Mouse (Mus musculus): Measurements from ENCODE around the gene Igll1. TPM values are rescaled to one million over a fixed set of nuclear protein-coding genes. Genes with fewer than 3 reads are reported as not detected.

Gene Igll1
- polyA plus RNA-seq, 1 experiment from 2014 or later: not detected

- Histone ChIP-seq H3K27me3 (ENCODE audit: control insufficient read depth, insufficient read depth, low read length) (no peaks in the 10 kb centered on the region), H3K9me3 (ENCODE audit: control insufficient read depth, low read length) (no peaks in the 10 kb centered on the region), H3K4me1 (replicated peaks; ENCODE audit: control insufficient read depth, insufficient read depth, low read length) (peaks cover 8% of the 10 kb centered on the region), H3K4me2 (ENCODE audit: low read depth, low read length, severe bottlenecking) (no peak overlapping the region), H3K4me3 (ENCODE audit: low read depth, low read length) (peak overlapping the region; percentile 42; the same call in 1 of the 2 replicates), H3K27ac (ENCODE audit: low read depth, low read length) (0 out of 2 replicates have a peak overlapping the region, but pooled peaks have one; percentile 50), H3K36me3 (ENCODE audit: control insufficient read depth, insufficient read depth, low read length) (peaks cover 7% of the 10 kb centered on the region; the same call in 1 of the 2 replicates), H3K9ac (ENCODE audit: low read length) (peak overlapping the region; percentile 27)
- ATAC-seq (replicated peaks; ENCODE audit: low FRiP score): no peak
- 26% methylated on average over 4 of the region's 4 CpGs for WGBS
- DNase-seq (ENCODE audit: low spot score): no peak
Observed at GRCm38 (mm10) chr16:16896015-16896381, 32.2 kb upstream of the Igll1 start.

- H3K4me3 ChIP-seq (ENCODE audit: low read depth, low read length): no peak overlapping the region
- H3K4me1 ChIP-seq (replicated peaks; ENCODE audit: control insufficient read depth, insufficient read depth, low read length): peaks cover 7% of the 10 kb centered on the region
- no peaks in the 10 kb centered on the region for H3K27me3 ChIP-seq (ENCODE audit: control insufficient read depth, insufficient read depth, low read length)
- 95% methylated on average over 7 of the region's 7 CpGs for WGBS
- no peaks in the 10 kb centered on the region for H3K9me3 ChIP-seq (ENCODE audit: control insufficient read depth, low read length)
- ATAC-seq (replicated peaks; ENCODE audit: low FRiP score): no peak
- no peak overlapping the region for H3K9ac ChIP-seq (ENCODE audit: low read length)
- no peak for DNase-seq (ENCODE audit: low spot score)
- H3K27ac ChIP-seq (ENCODE audit: low read depth, low read length): no peak overlapping the region
- H3K36me3 ChIP-seq (ENCODE audit: control insufficient read depth, insufficient read depth, low read length): peaks cover 20% of the 10 kb centered on the region
- no peak overlapping the region for H3K4me2 ChIP-seq (ENCODE audit: low read depth, low read length, severe bottlenecking)
Observed at GRCm38 (mm10) chr16:16892366-16892765, 28.6 kb upstream of the Igll1 start.

GRCm38 (mm10) chr16:16888341-16888740 lies 24.6 kb upstream of the Igll1 start:
- Histone ChIP-seq H3K27ac (ENCODE audit: low read depth, low read length) (no peak overlapping the region), H3K9me3 (ENCODE audit: control insufficient read depth, low read length) (no peaks in the 10 kb centered on the region), H3K4me3 (ENCODE audit: low read depth, low read length) (no peak overlapping the region), H3K27me3 (ENCODE audit: control insufficient read depth, insufficient read depth, low read length) (no peaks in the 10 kb centered on the region), H3K36me3 (ENCODE audit: control insufficient read depth, insufficient read depth, low read length) (peaks cover 26% of the 10 kb centered on the region), H3K9ac (ENCODE audit: low read length) (no peak overlapping the region), H3K4me1 (replicated peaks; ENCODE audit: control insufficient read depth, insufficient read depth, low read length) (no peaks in the 10 kb centered on the region), H3K4me2 (ENCODE audit: low read depth, low read length, severe bottlenecking) (no peak overlapping the region)
- WGBS: 97% methylated on average over 1 of the region's 1 CpGs
- ATAC-seq (replicated peaks; ENCODE audit: low FRiP score): no peak
- DNase-seq (ENCODE audit: low spot score): no peak

GRCm38 (mm10) chr16:16879025-16879424 lies 15.2 kb upstream of the Igll1 start:
- H3K4me2 ChIP-seq (ENCODE audit: low read depth, low read length, severe bottlenecking): no peak overlapping the region
- H3K27me3 ChIP-seq (ENCODE audit: control insufficient read depth, insufficient read depth, low read length): no peaks in the 10 kb centered on the region
- DNase-seq (ENCODE audit: low spot score) (no peak), ATAC-seq (replicated peaks; ENCODE audit: low FRiP score) (no peak)
- no peak overlapping the region for H3K27ac ChIP-seq (ENCODE audit: low read depth, low read length)
- no peaks in the 10 kb centered on the region for H3K4me1 ChIP-seq (replicated peaks; ENCODE audit: control insufficient read depth, insufficient read depth, low read length)
- H3K9me3 ChIP-seq (ENCODE audit: control insufficient read depth, low read length): peaks cover 4% of the 10 kb centered on the region; the same call in 1 of the 2 replicates
- no peak overlapping the region for H3K4me3 ChIP-seq (ENCODE audit: low read depth, low read length)
- WGBS: 94% methylated on average over 5 of the region's 5 CpGs
- H3K36me3 ChIP-seq (ENCODE audit: control insufficient read depth, insufficient read depth, low read length): peaks cover 13% of the 10 kb centered on the region
- no peak overlapping the region for H3K9ac ChIP-seq (ENCODE audit: low read length)

GRCm38 (mm10) chr16:16870617-16871331 lies 7.0 kb upstream of the Igll1 start, which contains the start of the genes Top3b and Vpreb1:
TSS of gene Top3b (plus strand) at chr16:16870736.
TSS of gene Vpreb1 (minus strand) at chr16:16870843.
- Histone ChIP-seq H3K4me1 (replicated peaks; ENCODE audit: control insufficient read depth, insufficient read depth, low read length) (peaks cover 3% of the 10 kb centered on the region; the same call in 1 of the 2 replicates), H3K4me2 (ENCODE audit: low read depth, low read length, severe bottlenecking) (peak within 1 kb of the TSS; percentile 70), H3K27ac (ENCODE audit: low read depth, low read length) (peak within 1 kb of the TSS; percentile 91), H3K9me3 (ENCODE audit: control insufficient read depth, low read length) (no peaks in the 10 kb centered on the region), H3K36me3 (ENCODE audit: control insufficient read depth, insufficient read depth, low read length) (peaks cover 2% of the 10 kb centered on the region; the same call in 1 of the 2 replicates), H3K27me3 (ENCODE audit: control insufficient read depth, insufficient read depth, low read length) (no peaks in the 10 kb centered on the region), H3K9ac (ENCODE audit: low read length) (peak within 1 kb of the TSS; percentile 89), H3K4me3 (ENCODE audit: low read depth, low read length) (peak within 1 kb of the TSS; percentile 76)
- DNase-seq (ENCODE audit: low spot score): peak; percentile 96
- peak; percentile 95 for ATAC-seq (replicated peaks; ENCODE audit: low FRiP score)
- WGBS: under 1% methylated on average over 46 of the region's 49 CpGs

- Histone ChIP-seq H3K4me1 (replicated peaks; ENCODE audit: control insufficient read depth, insufficient read depth, low read length) (peaks cover 3% of the 10 kb centered on the region; the same call in 1 of the 2 replicates), H3K4me2 (ENCODE audit: low read depth, low read length, severe bottlenecking) (peak overlapping the region; percentile 70; the same call in 1 of the 2 replicates), H3K27ac (ENCODE audit: low read depth, low read length) (no peak overlapping the region; the same call in 1 of the 2 replicates), H3K27me3 (ENCODE audit: control insufficient read depth, insufficient read depth, low read length) (no peaks in the 10 kb centered on the region), H3K9ac (ENCODE audit: low read length) (peak overlapping the region; percentile 89), H3K4me3 (ENCODE audit: low read depth, low read length) (peak overlapping the region; percentile 76), H3K9me3 (ENCODE audit: control insufficient read depth, low read length) (no peaks in the 10 kb centered on the region), H3K36me3 (ENCODE audit: control insufficient read depth, insufficient read depth, low read length) (no peaks in the 10 kb centered on the region)
- no peak for DNase-seq (ENCODE audit: low spot score)
- ATAC-seq (replicated peaks; ENCODE audit: low FRiP score): peak; percentile 69
- 36% methylated on average over 7 of the region's 7 CpGs for WGBS
Observed at GRCm38 (mm10) chr16:16870241-16870616, 6.4 kb upstream of the Igll1 start.

- no peaks in the 10 kb centered on the region for H3K27me3 ChIP-seq (ENCODE audit: control insufficient read depth, insufficient read depth, low read length)
- H3K4me3 ChIP-seq (ENCODE audit: low read depth, low read length): no peak overlapping the region
- no peak overlapping the region for H3K27ac ChIP-seq (ENCODE audit: low read depth, low read length)
- no peaks in the 10 kb centered on the region for H3K9me3 ChIP-seq (ENCODE audit: control insufficient read depth, low read length)
- H3K4me1 ChIP-seq (replicated peaks; ENCODE audit: control insufficient read depth, insufficient read depth, low read length): no peaks in the 10 kb centered on the region
- no peak overlapping the region for H3K9ac ChIP-seq (ENCODE audit: low read length)
- DNase-seq (ENCODE audit: low spot score) (no peak), ATAC-seq (replicated peaks; ENCODE audit: low FRiP score) (no peak)
- H3K4me2 ChIP-seq (ENCODE audit: low read depth, low read length, severe bottlenecking): no peak overlapping the region
- 62% methylated on average over 5 of the region's 5 CpGs for WGBS
- H3K36me3 ChIP-seq (ENCODE audit: control insufficient read depth, insufficient read depth, low read length): no peaks in the 10 kb centered on the region
Observed at GRCm38 (mm10) chr16:16865696-16866561, 2.1 kb upstream of the Igll1 start.

- Histone ChIP-seq H3K27ac (ENCODE audit: low read depth, low read length) (no peak overlapping the region), H3K9ac (ENCODE audit: low read length) (no peak overlapping the region), H3K4me3 (ENCODE audit: low read depth, low read length) (no peak overlapping the region), H3K36me3 (ENCODE audit: control insufficient read depth, insufficient read depth, low read length) (no peaks in the 10 kb centered on the region), H3K4me1 (replicated peaks; ENCODE audit: control insufficient read depth, insufficient read depth, low read length) (no peaks in the 10 kb centered on the region), H3K9me3 (ENCODE audit: control insufficient read depth, low read length) (no peaks in the 10 kb centered on the region), H3K4me2 (ENCODE audit: low read depth, low read length, severe bottlenecking) (no peak overlapping the region), H3K27me3 (ENCODE audit: control insufficient read depth, insufficient read depth, low read length) (no peaks in the 10 kb centered on the region)
- ATAC-seq (replicated peaks; ENCODE audit: low FRiP score): no peak
- peak; percentile 38 for DNase-seq (ENCODE audit: low spot score)
Observed at GRCm38 (mm10) chr16:16865217-16865616, 1.4 kb upstream of the Igll1 start.
